Mouse (Mus musculus): ENCODE measurements around the gene Pimreg. TPM values are rescaled to one million over a fixed set of nuclear protein-coding genes. Genes with fewer than 3 reads are reported as not detected.

Gene Pimreg
- total RNA-seq, 2 experiments from 2014 or later: 0.64 to 0.70 TPM

GRCm38 (mm10) chr11:72065103-72065502 lies 23.3 kb downstream of the Pimreg start:
- DNase-seq: no peak

- DNase-seq: no peak
Observed at GRCm38 (mm10) chr11:72066330-72066729, 24.5 kb downstream of the Pimreg start.

GRCm38 (mm10) chr11:72067326-72067725 lies 25.5 kb downstream of the Pimreg start:
- DNase-seq: no peak

GRCm38 (mm10) chr11:72068026-72068425 lies 26.2 kb downstream of the Pimreg start:
- no peak for DNase-seq

GRCm38 (mm10) chr11:72070733-72071132 lies 28.9 kb downstream of the Pimreg start:
- DNase-seq: no peak

GRCm38 (mm10) chr11:72072331-72072905 lies 30.6 kb downstream of the Pimreg start:
- DNase-seq: no peak

GRCm38 (mm10) chr11:72074230-72074629 lies 32.4 kb downstream of the Pimreg start:
- no peak for DNase-seq

GRCm38 (mm10) chr11:72078056-72078455 lies 36.2 kb downstream of the Pimreg start:
- no peak for DNase-seq

- DNase-seq: no peak
Observed at GRCm38 (mm10) chr11:72078647-72079046, 36.8 kb downstream of the Pimreg start.

- no peak for DNase-seq
Observed at GRCm38 (mm10) chr11:72080461-72080860, 38.6 kb downstream of the Pimreg start.

- no peak for DNase-seq
Observed at GRCm38 (mm10) chr11:72082601-72083000, 40.8 kb downstream of the Pimreg start.

GRCm38 (mm10) chr11:72084337-72084736 lies 42.5 kb downstream of the Pimreg start:
- DNase-seq: no peak

- peak; percentile 27 for DNase-seq
Observed at GRCm38 (mm10) chr11:72086251-72087046, 44.6 kb downstream of the Pimreg start.

- peak; percentile 3 for DNase-seq
Observed at GRCm38 (mm10) chr11:72092390-72092789, 50.6 kb downstream of the Pimreg start.

- no peak for DNase-seq
Observed at GRCm38 (mm10) chr11:72094442-72094841, 52.6 kb downstream of the Pimreg start.

GRCm38 (mm10) chr11:72095994-72096393 lies 54.2 kb downstream of the Pimreg start:
- no peak for DNase-seq

Other genes starting within 250 kb of the Pimreg start
- gene Aipl1, start 4.5 kb upstream of the Pimreg start, total RNA-seq (2021): not detected
- 1 to 10 TPM; 1.8 to 2.6 TPM for gene Pitpnm3, start 93.7 kb downstream of the Pimreg start, total RNA-seq (2021)
- under 1 TPM; 0.08 to 0.10 TPM for gene Gm43951, start 164.8 kb downstream of the Pimreg start, total RNA-seq (2021)
- gene 4933427D14Rik, start 165.4 kb downstream of the Pimreg start, total RNA-seq (2021): 1 to 10 TPM; 1.9 to 3.0 TPM
- gene Txndc17, start 165.5 kb downstream of the Pimreg start, total RNA-seq (2021): 10 to 100 TPM; 27.9 to 28.1 TPM
- 1 to 10 TPM; 5.8 to 7.4 TPM for gene Med31, start 173.6 kb downstream of the Pimreg start, total RNA-seq (2021)
- gene Slc13a5, start 225.2 kb downstream of the Pimreg start, total RNA-seq (2021): under 1 TPM in 1 of 2 experiments, not detected in 1; 0.19 TPM

All from gastrocnemius, postnatal 25 days (tissue).